Mouse (Mus musculus) embryo, embryonic 10 days (tissue): ENCODE measurements around the gene 4931428L18Rik.
"Not testable (repeated sequence)": the region's sequence is repeated elsewhere in the genome, so short reads cannot be mapped to it uniquely, and the experiment has no call there.

ENCODE experiments used
- DNase-seq: peaks from one replicate; pipeline ENCODE4 v3.0.0-alpha.2; 2015; ENCODE audit warnings: low spot score

The 4931428L18Rik gene

DNA sequence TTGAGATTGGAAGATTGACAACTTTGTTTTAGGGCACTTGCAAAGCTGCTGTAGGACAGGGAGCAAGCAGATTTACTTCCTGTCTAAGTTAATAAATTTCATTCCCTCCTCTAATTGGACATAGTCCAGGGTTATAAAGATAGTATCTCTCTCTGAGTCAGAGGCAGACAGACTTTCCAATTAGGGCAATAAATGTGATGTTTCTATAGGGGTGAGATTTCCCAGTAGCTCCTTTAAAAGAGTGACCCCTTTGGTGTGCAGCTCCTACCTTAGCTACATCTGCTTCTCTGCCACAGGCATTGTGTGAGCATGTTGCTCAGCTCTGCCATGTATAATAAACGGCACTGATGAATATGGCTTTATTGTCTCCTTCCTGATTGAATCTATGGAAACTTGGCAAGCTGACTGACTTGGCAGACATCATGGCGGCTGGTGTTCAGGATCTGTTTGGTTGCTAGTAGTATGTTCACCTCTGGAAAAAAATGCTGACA, 163.6 kb downstream of the 4931428L18Rik start:
- no peak for DNase-seq

DNA sequence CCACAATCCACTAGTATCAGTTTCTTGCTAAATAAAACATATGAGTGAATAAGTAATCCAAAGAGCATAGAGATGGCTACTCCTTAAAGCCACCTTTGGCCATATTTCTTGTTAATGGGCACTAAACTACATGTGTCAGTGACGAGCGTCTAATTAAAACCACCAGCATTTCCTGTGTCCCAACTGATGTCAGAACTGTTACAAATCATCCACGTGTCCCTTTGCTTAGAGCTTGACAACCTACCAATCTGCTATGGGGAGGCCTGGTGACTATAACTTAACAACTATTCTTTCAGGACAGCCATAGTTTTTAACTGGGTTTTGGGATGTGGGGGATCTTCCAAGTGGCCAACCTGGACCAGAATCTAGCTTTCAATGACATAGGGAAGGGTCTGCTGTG, 164.3 kb downstream of the 4931428L18Rik start:
- DNase-seq: peak; percentile 6

- DNase-seq: no peak
Observed at GRCm38 (mm10) chr1:31051370-31051921, 171.0 kb downstream of the 4931428L18Rik start.

- DNase-seq: no peak
Observed at GRCm38 (mm10) chr1:31049954-31050652, 172.4 kb downstream of the 4931428L18Rik start.

- no peak for DNase-seq
Observed at GRCm38 (mm10) chr1:31043208-31043607, 179.3 kb downstream of the 4931428L18Rik start.

DNA sequence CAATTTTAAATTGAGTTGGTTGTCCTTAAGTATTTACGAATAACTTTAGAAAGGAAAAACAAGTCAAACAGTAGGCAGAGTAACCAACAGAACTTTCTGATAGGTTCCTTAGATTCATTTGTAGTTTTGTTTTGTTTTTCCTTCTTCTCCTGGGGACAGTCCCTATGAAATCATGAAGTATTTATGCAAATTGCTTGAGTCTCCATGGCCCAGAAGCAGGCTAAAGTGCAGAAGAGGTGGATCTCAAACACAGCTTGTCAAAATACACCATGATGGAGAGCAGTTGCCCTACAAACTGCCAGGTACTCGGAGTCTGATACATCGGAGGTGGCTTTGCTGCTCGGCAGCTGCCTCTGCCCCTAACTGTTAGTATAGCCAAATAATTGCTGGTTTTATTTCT, 179.7 kb downstream of the 4931428L18Rik start:
- no peak for DNase-seq

DNA sequence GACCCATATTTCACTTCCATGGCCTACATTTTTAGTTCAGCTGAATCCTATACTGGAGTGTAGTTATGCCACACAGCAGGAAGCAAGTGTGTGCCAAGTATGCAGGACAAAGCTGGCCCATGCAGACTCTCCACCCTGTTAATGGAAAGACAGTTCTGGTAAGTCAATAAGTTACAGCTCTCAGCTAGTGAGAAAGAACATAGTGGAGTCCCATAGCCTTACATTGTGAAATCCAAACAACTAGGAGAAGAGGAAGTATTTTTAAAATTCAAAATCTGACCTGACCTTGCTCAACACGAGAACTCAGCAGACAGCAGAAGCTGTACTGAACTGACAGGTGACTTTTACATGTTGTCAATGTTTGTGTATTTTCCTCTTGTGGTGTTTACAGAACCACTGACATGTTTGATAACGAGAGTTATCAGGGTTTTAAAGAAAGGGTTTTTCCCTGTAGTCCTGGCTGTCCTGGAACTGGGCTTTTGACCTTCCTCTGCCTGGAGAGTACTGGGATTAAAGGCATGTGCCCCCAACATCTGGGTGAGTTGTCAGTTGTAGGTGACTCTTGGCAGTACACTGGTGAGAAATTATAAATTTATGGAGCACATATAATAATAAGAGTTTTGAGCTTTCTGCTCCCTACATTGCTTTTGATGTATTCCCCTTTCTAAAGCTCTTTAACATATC, 188.5 kb downstream of the 4931428L18Rik start:
- no peak for DNase-seq

DNA sequence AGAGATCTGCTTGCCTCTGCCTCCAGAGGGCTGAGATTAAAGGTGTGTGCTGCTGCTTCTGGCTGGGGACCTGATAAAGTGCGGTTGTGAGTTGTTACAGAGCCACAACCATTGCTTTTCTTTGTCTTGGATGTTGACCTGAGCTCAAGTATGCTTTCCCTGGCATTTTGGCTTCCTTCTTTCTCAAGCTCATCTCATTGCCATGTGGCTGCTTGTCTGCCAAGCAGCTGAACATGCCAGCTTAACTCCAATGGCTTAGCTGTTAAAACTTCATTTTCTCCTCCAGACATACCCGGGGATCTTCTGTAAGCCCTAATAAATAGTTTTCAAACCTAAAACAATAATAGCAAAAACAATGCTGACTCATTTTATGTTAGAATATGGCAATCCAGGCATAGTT, 190.1 kb downstream of the 4931428L18Rik start:
- no peak for DNase-seq

GRCm38 (mm10) chr1:31023173-31023572, 199.3 kb downstream of the 4931428L18Rik start:
- DNase-seq: no peak

- DNase-seq: no peak
Observed at GRCm38 (mm10) chr1:31019283-31019682, 203.2 kb downstream of the 4931428L18Rik start.

GRCm38 (mm10) chr1:31017377-31017776, 205.1 kb downstream of the 4931428L18Rik start:
- no peak for DNase-seq

DNA sequence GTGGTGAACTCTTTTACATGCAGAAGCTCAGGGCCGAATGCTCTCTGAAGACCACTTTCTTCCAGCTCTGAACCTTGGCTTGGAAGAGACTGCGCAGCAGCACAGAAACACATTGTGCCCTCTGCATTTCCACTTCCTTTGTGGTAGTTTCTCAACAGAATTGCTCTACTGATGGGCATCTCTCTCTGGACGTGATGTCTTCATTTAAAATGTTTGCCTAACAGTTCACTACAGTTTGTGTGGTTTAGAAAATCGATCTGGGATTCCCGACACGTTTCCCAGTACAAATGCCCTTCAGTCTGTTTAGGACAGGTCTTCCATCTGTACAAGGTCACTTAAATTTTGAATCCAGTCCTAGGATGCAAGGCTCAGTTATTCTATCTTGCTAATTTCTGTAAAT, 206.4 kb downstream of the 4931428L18Rik start:
- DNase-seq: no peak

GRCm38 (mm10) chr1:31015261-31015660, 207.2 kb downstream of the 4931428L18Rik start:
- no peak for DNase-seq

- DNase-seq: not testable (repeated sequence)
Observed at GRCm38 (mm10) chr1:30977868-30978267, 244.6 kb downstream of the 4931428L18Rik start, which contains the start of gene AC153137.1. TSS of gene AC153137.1 (minus strand) at chr1:30977968.

- not testable (repeated sequence) for DNase-seq
Observed at GRCm38 (mm10) chr1:30977239-30977638, 245.2 kb downstream of the 4931428L18Rik start.

- DNase-seq: no peak
Observed at GRCm38 (mm10) chr1:30951795-30952194, 270.7 kb downstream of the 4931428L18Rik start.

- DNase-seq: peak; percentile 26
Observed at GRCm38 (mm10) chr1:30950456-30950835, 272.0 kb downstream of the 4931428L18Rik start.

GRCm38 (mm10) chr1:30949710-30950455, 272.6 kb downstream of the 4931428L18Rik start:
- peak; percentile 98 for DNase-seq

DNA sequence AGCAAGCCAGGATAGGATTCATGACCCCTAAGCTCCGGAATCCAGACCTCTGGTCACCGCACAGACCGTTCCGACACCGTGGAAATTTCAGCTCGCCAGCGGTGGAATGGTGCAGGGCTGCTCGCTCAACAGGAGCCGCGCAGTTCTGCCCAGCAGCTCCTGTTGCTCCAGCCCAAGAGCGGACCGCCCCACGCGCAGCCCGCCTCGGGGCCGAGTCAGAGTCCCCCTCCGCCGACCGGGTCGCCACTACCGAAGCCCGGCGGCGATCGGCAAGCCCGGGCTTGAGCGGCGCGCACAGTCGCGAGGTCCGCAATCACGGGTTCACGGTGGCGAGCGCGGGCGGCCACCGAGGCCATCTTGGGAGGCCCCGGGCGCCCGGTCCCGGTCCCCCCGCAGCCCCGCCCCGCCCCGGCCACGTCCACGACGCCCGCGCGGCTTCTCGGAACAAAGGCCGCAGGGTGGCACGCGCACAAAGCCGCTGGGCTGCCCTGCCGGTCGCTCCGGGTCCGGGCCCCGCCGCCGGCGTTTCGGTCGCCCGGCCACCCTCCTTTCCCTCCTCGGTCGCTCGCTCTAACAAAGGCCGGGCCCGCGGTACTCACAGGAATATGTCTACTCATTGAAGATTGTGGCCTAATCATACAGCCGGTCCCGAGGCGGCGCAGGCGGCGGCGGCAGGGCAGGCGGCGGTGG, 273.4 kb downstream of the 4931428L18Rik start:
- peak; percentile 54 for DNase-seq

DNA sequence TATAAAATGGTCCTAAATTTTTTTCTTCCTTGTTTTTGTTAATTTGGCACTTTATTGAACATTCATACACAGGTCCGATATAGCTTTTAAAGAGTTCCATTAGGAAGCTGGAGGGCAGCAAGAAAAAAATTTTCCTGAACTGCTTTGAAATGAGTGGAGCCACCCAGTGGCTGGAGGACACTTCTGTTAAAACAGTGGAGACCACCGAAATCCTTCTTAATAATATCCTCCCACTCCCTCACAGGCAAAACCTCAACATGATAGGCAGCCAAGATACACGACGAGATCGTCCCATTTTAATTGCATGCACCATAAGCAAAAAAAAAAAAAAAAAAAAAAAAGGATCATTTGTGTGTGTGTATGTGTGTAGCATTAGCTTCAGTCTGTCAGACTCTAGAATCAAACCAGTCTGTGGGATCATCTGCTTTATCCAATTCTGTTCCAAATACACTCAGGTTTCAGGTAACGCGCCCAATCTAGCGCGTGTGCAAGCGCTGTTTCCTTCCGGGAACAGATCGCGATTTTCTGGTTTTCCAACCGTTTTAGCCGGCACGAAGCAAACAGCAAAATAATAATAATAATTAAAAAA, 274.0 kb downstream of the 4931428L18Rik start:
- DNase-seq: peak; percentile 71
